Mouse (Mus musculus) olfactory bulb, adult 2 months (tissue): ENCODE measurements at regions not wholly inside any gene's neighbourhood (a gene's known extent, or its start where the extent isn't known, plus 50 kb on each side); places are given as distances from the start of the nearest gene placed in this dataset.

ENCODE experiments used
- CTCF ChIP-seq: fragments of 200-500 bp; IDR thresholded peaks from 2 replicates; pipeline ENCODE4 v1.5.1; 2012; ENCODE audit warnings: low read depth, mild to moderate bottlenecking, low read length, moderate library complexity; ENCODE audit not compliant: insufficient read depth
- POLR2A ChIP-seq: fragments of 200-500 bp; IDR thresholded peaks from 2 replicates; pipeline ENCODE4 v1.6.1; 2012; ENCODE audit warnings: mild to moderate bottlenecking, low read depth, low read length, moderate library complexity; ENCODE audit not compliant: insufficient read depth

GRCm38 (mm10) chr16:12925931-12926330, 183.6 kb upstream of the Ercc4 start:
- TF ChIP-seq CTCF (no peak), POLR2A (no peak)
